Mouse (Mus musculus) erythroblast, embryonic 14.5 days (primary cell): ENCODE measurements around the gene Tfcp2l1.

Experiments
- GATA1 ChIP-seq: IDR thresholded peaks from 2 replicates; pipeline ENCODE4 v1.6.1; 2012; ENCODE audit warnings: low read length, inconsistent platforms, mixed read lengths
- TAL1 ChIP-seq: IDR thresholded peaks from 3 replicates; pipeline ENCODE4 v1.6.1; 2012; ENCODE audit warnings: low read length, inconsistent platforms, mixed read lengths

GRCm38 (mm10) chr1:118674176-118674575 is 46.4 kb downstream of the Tfcp2l1 start:
- TF ChIP-seq GATA1 = no peak
- TF ChIP-seq TAL1 = no peak
